Mouse (Mus musculus): Measurements from ENCODE around the gene Ippk. TPM values are rescaled to one million over a fixed set of nuclear protein-coding genes. Genes with fewer than 3 reads are reported as not detected.

Gene Ippk
- polyA plus RNA-seq, 1 experiment = 2.2 TPM

GRCm38 (mm10) chr13:49492376-49493368, 71.6 kb downstream of the Ippk start, which contains the start of gene Tes3-ps:
TSS of gene Tes3-ps (plus strand) at chr13:49493318.
- 82% methylated on average over 6 of the region's 6 CpGs for WGBS
- H3K36me3 ChIP-seq (ENCODE audit: control insufficient read depth, insufficient read depth, low read length) = no peaks in the 10 kb centered on the region
- no peak within 1 kb of the TSS for H3K4me3 ChIP-seq (ENCODE audit: extremely low read depth, insufficient read depth, insufficient read length)
- TF ChIP-seq POLR2A (IDR thresholded peaks at IDR 0.05; ENCODE audit: low read depth, low read length) (no peak), CTCF (IDR thresholded peaks at IDR 0.05; ENCODE audit: extremely low read depth, insufficient read depth, insufficient read length, insufficient replicate concordance) (no peak)
- H3K4me1 ChIP-seq (ENCODE audit: control insufficient read depth, insufficient read depth, insufficient read length) = no peaks in the 10 kb centered on the region
- H3K27ac ChIP-seq (ENCODE audit: insufficient read depth, low read length) = no peak within 1 kb of the TSS
- H3K27me3 ChIP-seq (ENCODE audit: control insufficient read depth, insufficient read depth, low read length) = no peaks in the 10 kb centered on the region
- DNase-seq (ENCODE audit: low read depth in 1 of 2, low spot score in 2 of 2) = no peak

DNA sequence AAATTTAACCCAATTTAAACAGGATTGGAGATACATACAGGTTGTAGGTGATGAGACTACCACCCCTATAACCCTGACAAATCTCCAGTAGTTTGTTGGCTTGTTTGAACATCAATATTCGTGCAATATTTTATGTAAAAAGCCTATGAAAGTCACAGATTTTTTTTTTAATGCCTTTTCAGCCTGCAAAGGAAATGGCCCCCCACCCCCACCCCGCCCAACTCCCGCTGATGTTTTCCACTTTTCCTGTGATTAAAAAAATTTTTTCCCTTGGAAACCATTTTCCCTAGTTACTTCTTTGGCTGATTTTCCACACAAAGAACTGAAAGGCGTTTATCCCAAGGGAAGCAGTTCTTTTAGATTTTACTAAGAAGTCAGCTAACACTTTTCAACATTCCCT, 83.5 kb downstream of the Ippk start, which contains the start of gene Ecm2:
Ecm2 (plus strand) TSS at position 301 of the 400 bp plus-strand sequence.
- 43% methylated on average over 4 of the region's 4 CpGs for WGBS
- no peak within 1 kb of the TSS; the same call in 1 of the 2 replicates for H3K4me3 ChIP-seq (ENCODE audit: extremely low read depth, insufficient read depth, insufficient read length)

DNA sequence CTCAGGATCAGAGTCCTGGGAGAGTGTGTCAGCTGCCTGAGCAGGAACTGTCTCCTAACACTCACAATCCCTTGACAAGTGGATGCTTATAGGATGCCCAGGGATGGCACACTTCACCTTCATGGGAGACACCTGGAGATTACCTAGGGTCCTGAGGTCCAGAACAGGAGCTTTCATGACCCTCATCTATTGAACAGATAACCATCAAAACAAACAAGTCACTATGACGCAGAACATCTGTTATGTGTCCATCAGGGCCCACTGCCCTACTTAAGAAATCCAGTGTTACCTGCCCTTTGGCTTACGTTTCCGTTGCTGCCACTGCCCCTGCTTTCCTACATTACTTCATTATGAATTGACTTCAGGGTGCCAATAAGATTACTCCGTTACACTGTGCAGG, 84.7 kb downstream of the Ippk start:
- no peak overlapping the region for H3K4me3 ChIP-seq (ENCODE audit: extremely low read depth, insufficient read depth, insufficient read length)
- no peak for DNase-seq (ENCODE audit: low read depth in 1 of 2, low spot score in 2 of 2)
- TF ChIP-seq POLR2A (IDR thresholded peaks at IDR 0.05; ENCODE audit: low read depth, low read length) = no peak
- no peak for TF ChIP-seq CTCF (IDR thresholded peaks at IDR 0.05; ENCODE audit: extremely low read depth, insufficient read depth, insufficient read length, insufficient replicate concordance)
- H3K27me3 ChIP-seq (ENCODE audit: control insufficient read depth, insufficient read depth, low read length) = no peaks in the 10 kb centered on the region
- H3K4me1 ChIP-seq (ENCODE audit: control insufficient read depth, insufficient read depth, insufficient read length) = no peaks in the 10 kb centered on the region
- H3K27ac ChIP-seq (ENCODE audit: insufficient read depth, low read length) = no peak overlapping the region
- WGBS = 96% methylated on average over 4 of the region's 4 CpGs
- no peaks in the 10 kb centered on the region for H3K36me3 ChIP-seq (ENCODE audit: control insufficient read depth, insufficient read depth, low read length)

More for the DNA sequence above, 83.5 kb downstream of the Ippk start, which contains the start of gene Ecm2:
- Histone ChIP-seq H3K27me3 (ENCODE audit: control insufficient read depth, insufficient read depth, low read length) (no peaks in the 10 kb centered on the region), H3K27ac (ENCODE audit: insufficient read depth, low read length) (no peak within 1 kb of the TSS), H3K4me1 (ENCODE audit: control insufficient read depth, insufficient read depth, insufficient read length) (no peaks in the 10 kb centered on the region), H3K36me3 (ENCODE audit: control insufficient read depth, insufficient read depth, low read length) (no peaks in the 10 kb centered on the region)
- no peak for TF ChIP-seq POLR2A (IDR thresholded peaks at IDR 0.05; ENCODE audit: low read depth, low read length)
- TF ChIP-seq CTCF (IDR thresholded peaks at IDR 0.05; ENCODE audit: extremely low read depth, insufficient read depth, insufficient read length, insufficient replicate concordance) = no peak
- DNase-seq (ENCODE audit: low read depth in 1 of 2, low spot score in 2 of 2) = no peak

DNA sequence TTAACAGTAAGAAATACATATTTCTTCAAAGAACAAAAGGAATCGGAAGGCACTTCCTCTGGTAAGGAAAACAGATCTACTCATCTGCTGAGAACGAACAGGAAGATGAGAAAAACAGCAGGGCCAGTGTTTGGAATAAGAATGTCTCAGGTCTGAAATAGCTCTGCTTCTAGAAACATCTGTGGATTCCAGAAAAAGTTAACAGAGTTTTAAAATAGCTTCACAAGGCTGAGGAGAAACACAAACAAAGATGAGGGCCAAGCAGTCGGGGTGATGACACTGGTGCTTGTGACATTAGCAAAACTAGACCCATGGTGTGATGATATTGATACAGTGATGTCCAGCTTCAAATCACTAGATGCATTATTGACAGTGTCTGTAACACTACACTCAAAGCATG, 86.1 kb downstream of the Ippk start:
- Histone ChIP-seq H3K27me3 (ENCODE audit: control insufficient read depth, insufficient read depth, low read length) (no peaks in the 10 kb centered on the region), H3K36me3 (ENCODE audit: control insufficient read depth, insufficient read depth, low read length) (no peaks in the 10 kb centered on the region), H3K4me3 (ENCODE audit: extremely low read depth, insufficient read depth, insufficient read length) (no peak overlapping the region), H3K27ac (ENCODE audit: insufficient read depth, low read length) (no peak overlapping the region), H3K4me1 (ENCODE audit: control insufficient read depth, insufficient read depth, insufficient read length) (no peaks in the 10 kb centered on the region)
- TF ChIP-seq POLR2A (IDR thresholded peaks at IDR 0.05; ENCODE audit: low read depth, low read length) (no peak), CTCF (IDR thresholded peaks at IDR 0.05; ENCODE audit: extremely low read depth, insufficient read depth, insufficient read length, insufficient replicate concordance) (no peak)
- WGBS = 87% methylated on average over 3 of the region's 3 CpGs
- no peak for DNase-seq (ENCODE audit: low read depth in 1 of 2, low spot score in 2 of 2)

Other genes with a start within 250 kb of the Ippk start
- gene Ninj1, start 233.8 kb upstream of the Ippk start, polyA plus RNA-seq (2012; rRNA removed) = 234 and 343 TPM in 2 replicates
- 79.4 and 106 TPM in 2 replicates for gene Card19, start 205.2 kb upstream of the Ippk start, polyA plus RNA-seq (2012; rRNA removed)
- 49.7 and 58.1 TPM in 2 replicates for gene Susd3, start 172.5 kb upstream of the Ippk start, polyA plus RNA-seq (2012; rRNA removed)
- 21.3 and 22.0 TPM in 2 replicates for gene Fgd3, start 100.9 kb upstream of the Ippk start, polyA plus RNA-seq (2012; rRNA removed)
- 19.4 and 21.0 TPM in 2 replicates for gene Bicd2, start 79.7 kb upstream of the Ippk start, polyA plus RNA-seq (2012; rRNA removed)
- gene Tes3-ps, start 72.1 kb downstream of the Ippk start, polyA plus RNA-seq (2012; rRNA removed) = not detected in 2 replicates
- gene Ecm2, start 83.6 kb downstream of the Ippk start, polyA plus RNA-seq (2012; rRNA removed) = 0.11 and 0.14 TPM in 2 replicates
- 0.07 TPM in 1 of 2 replicates, not detected in the other for gene Aspn, start 123.2 kb downstream of the Ippk start, polyA plus RNA-seq (2012; rRNA removed)
- gene Omd, start 161.2 kb downstream of the Ippk start, polyA plus RNA-seq (2012; rRNA removed) = 0.06 TPM in 1 of 2 replicates, not detected in the other
- 0.45 and 0.61 TPM in 2 replicates for gene Ogn, start 186.8 kb downstream of the Ippk start, polyA plus RNA-seq (2012; rRNA removed)
- 0.23 and 0.29 TPM in 2 replicates for gene Cenpp, start 231.5 kb downstream of the Ippk start, polyA plus RNA-seq (2012; rRNA removed)
- 0.87 and 1.4 TPM in 2 replicates for gene Nol8, start 231.8 kb downstream of the Ippk start, polyA plus RNA-seq (2012; rRNA removed)